Mouse (Mus musculus) heart, adult 2 months (tissue): ENCODE measurements at regions not wholly inside any gene's neighbourhood (a gene's known extent, or its start where the extent isn't known, plus 50 kb on each side); places are given as distances from the start of the nearest gene placed in this dataset.

ENCODE experiments used
- DNase-seq, 2 experiments: peaks; one replicate each; pipeline ENCODE4 v3.0.0; 2021
- H3K27ac ChIP-seq: fragments of 200-600 bp; 2 replicates; pipeline ENCODE4 v1.8.1; 2022
- H3K27me3 ChIP-seq: fragments of 200-500 bp; 2 replicates; pipeline ENCODE4 v1.6.1; 2012; ENCODE audit warnings: mild to moderate bottlenecking, low read length, inconsistent platforms, mixed read lengths; ENCODE audit not compliant: control insufficient read depth, insufficient read depth
- H3K36me3 ChIP-seq: fragments of 200-500 bp; 2 replicates; pipeline ENCODE4 v1.6.1; 2012; ENCODE audit warnings: low read length, inconsistent platforms; ENCODE audit not compliant: control insufficient read depth, insufficient read depth
- H3K4me1 ChIP-seq: fragments of 200-500 bp; 2 replicates; pipeline ENCODE4 v1.6.1; 2011; ENCODE audit warnings: low read length; ENCODE audit not compliant: control insufficient read depth, insufficient read depth
- H3K4me3 ChIP-seq: fragments of 200-600 bp; 2 replicates; pipeline ENCODE4 v1.8.1; 2022
- H3K79me2 ChIP-seq: fragments of 200-500 bp; replicated peaks from 2 replicates; pipeline ENCODE4 v1.6.1; 2012; ENCODE audit warnings: mild to moderate bottlenecking, inconsistent platforms, low read length, moderate library complexity, mixed read lengths; ENCODE audit not compliant: control insufficient read depth, insufficient read depth
- H3K9ac ChIP-seq: fragments of 200-500 bp; 2 replicates; pipeline ENCODE4 v1.6.1; 2012; ENCODE audit warnings: low read depth, mild to moderate bottlenecking, control low read depth, inconsistent platforms, low read length, mixed read lengths
- CTCF ChIP-seq: fragments of 200-600 bp; IDR thresholded peaks from 2 replicates; pipeline ENCODE4 v1.8.1; 2022; ENCODE audit warnings: antibody characterized with exemption, mild to moderate bottlenecking, moderate library complexity
- EP300 ChIP-seq: fragments of 200-500 bp; IDR thresholded peaks from 2 replicates; pipeline ENCODE4 v1.6.1; 2011; ENCODE audit warnings: low read depth, low read length, control low read depth; ENCODE audit not compliant: insufficient read depth
- POLR2A ChIP-seq: fragments of 200-500 bp; IDR thresholded peaks from 2 replicates; pipeline ENCODE4 v1.6.1; 2011; ENCODE audit warnings: mild to moderate bottlenecking, low read depth, low read length, control low read depth; ENCODE audit not compliant: insufficient read depth
- WGBS: fragments of 180-500 bp; shearing (Covaris S2); methylation state at CpG from one replicate; pipeline ENCODE4 v1.1.7; 2018; 5-methylcytosine and 5-hydroxymethylcytosine counted together
- intact Hi-C: fragments of 180-260 bp; cut with DNase I; formaldehyde crosslinking; loops from one replicate; pipeline ENCODE4 v1.15.1; 2025

DNA sequence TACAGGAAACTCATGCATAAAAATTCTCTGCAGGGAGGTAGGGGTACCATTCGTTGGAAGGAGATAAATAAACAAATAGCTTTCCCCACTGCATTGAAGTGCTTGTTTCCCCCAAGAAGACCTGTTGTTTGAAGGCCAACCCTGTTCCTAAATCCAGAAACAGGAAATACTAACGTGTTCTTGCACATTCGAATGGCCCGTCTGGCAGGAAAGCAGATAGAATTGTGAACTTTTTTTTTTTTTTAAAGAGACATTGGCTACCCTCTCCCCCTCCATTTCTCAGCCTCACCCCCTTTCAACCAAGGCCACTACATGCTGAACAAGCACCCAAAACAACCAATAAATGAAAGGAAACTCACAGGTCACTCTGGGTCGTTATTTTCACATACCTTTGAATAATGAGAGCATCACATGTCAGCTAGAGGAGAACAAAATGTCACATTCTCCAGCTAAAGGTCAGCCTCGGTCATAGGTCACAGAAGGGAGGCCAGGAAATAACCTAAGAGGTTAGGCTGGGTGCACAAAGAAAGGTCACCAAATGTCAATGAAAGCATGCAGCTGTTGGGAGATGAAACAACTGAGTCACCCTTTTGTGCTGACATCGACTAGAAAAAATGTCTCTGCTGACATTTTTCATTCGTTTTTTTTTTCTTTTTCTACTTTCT lies 250.8 kb upstream of the Usp25 start:
- Histone ChIP-seq H3K9ac (no peak overlapping the region), H3K79me2 (no peaks in the 10 kb centered on the region), H3K27me3 (no peaks in the 10 kb centered on the region), H3K4me1 (peaks cover 2% of the 10 kb centered on the region), H3K4me3 (no peak overlapping the region), H3K36me3 (no peaks in the 10 kb centered on the region; the same call in 1 of the 2 replicates), H3K27ac (no peak overlapping the region)
- WGBS, result 18% methylated on average over 8 of the region's 8 CpGs
- TF ChIP-seq CTCF, result no peak
- no peak for TF ChIP-seq EP300
- TF ChIP-seq POLR2A, result no peak
- intact Hi-C loops, result loop anchor here (10.0 kb wide), 2 partner anchors 388 to 558 kb away; partner anchors contain the start of gene Nrip1
- peak; percentile 30 to 31 for DNase-seq

DNA sequence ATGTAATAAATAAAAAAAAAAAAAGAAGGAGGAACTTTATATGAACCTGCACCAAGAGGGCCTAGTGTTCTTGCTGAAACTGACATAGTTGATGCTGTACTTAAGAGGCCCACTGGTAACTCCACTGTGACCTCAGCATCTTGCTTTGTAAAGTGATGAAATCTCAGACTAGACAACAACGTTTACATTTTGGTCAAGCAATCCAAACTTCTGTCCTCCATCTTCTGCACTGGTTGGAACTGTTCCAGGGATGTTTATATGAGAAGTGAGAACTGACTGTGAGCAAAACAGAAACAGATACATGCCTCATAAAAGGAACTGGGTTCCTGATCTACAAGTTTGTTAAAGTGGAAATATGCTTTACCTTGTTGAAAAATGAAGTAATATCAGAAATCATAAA lies 251.7 kb upstream of the Usp25 start:
- Histone ChIP-seq H3K4me3 (no peak overlapping the region), H3K9ac (no peak overlapping the region)

DNA sequence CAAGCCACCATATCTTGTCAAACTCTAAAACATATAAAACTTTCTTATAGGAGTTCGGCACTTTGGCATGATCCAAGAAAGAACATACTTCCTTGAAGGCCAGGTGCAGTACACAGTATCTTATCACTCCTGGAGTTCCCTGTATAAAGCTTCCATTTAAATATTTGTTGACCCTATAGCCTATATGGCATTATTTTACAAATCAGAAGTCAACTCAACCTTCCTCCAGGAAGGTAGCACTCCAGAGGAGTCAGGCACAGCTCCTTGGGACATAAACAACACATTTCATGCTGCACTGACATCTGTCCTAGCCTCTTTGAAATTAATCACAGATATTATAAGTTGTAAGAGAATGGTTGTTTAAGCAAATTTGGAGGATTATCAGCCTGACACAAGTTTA lies 252.5 kb upstream of the Usp25 start:
- Histone ChIP-seq H3K4me1 (peaks cover 2% of the 10 kb centered on the region), H3K9ac (no peak overlapping the region), H3K4me3 (no peak overlapping the region), H3K36me3 (no peaks in the 10 kb centered on the region; the same call in 1 of the 2 replicates), H3K79me2 (no peaks in the 10 kb centered on the region), H3K27me3 (no peaks in the 10 kb centered on the region), H3K27ac (no peak overlapping the region)
- no peak for TF ChIP-seq CTCF
- no peak for TF ChIP-seq POLR2A
- no peak for TF ChIP-seq EP300
- 90% methylated on average over 1 of the region's 1 CpGs for WGBS
- no peak for DNase-seq
- intact Hi-C loops, result loop anchor here (10.0 kb wide), 2 partner anchors 386 to 556 kb away; partner anchors contain the start of gene Nrip1

More for the DNA sequence above, 251.7 kb upstream of the Usp25 start:
- intact Hi-C loops, result loop anchor here (10.0 kb wide), 2 partner anchors 387 to 557 kb away; partner anchors contain the start of gene Nrip1
- no peaks in the 10 kb centered on the region for H3K27me3 ChIP-seq
- TF ChIP-seq CTCF (no peak), POLR2A (no peak), EP300 (no peak)
- H3K79me2 ChIP-seq, result no peaks in the 10 kb centered on the region
- no peak overlapping the region for H3K27ac ChIP-seq
- no peaks in the 10 kb centered on the region; the same call in 1 of the 2 replicates for H3K36me3 ChIP-seq
- DNase-seq, result no peak
- H3K4me1 ChIP-seq, result peaks cover 2% of the 10 kb centered on the region
- 39% methylated on average over 1 of the region's 1 CpGs for WGBS

DNA sequence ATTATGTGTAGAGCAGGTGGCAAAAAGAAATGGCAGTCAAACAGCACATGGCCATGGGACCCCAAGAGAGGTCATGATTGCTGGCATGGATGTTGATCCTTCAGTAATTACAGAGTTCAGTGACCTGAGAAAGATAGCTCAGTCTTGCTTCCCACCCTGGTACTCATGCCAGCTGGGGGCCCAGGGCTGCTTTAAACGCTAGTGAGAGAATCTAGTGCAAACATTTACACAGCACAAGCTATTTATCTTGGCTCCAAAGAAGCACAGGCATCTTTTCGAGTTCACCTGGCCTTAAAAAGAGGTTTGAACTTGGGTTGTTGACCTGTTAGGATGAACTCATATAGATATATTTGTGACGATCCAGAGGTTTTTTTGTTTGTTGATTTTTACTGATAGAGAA lies 258.6 kb upstream of the Usp25 start:
- Histone ChIP-seq H3K9ac (no peak overlapping the region), H3K79me2 (no peaks in the 10 kb centered on the region), H3K36me3 (no peaks in the 10 kb centered on the region), H3K4me1 (no peaks in the 10 kb centered on the region), H3K27me3 (no peaks in the 10 kb centered on the region), H3K27ac (no peak overlapping the region), H3K4me3 (no peak overlapping the region)
- TF ChIP-seq CTCF (no peak), POLR2A (no peak), EP300 (no peak)
- 55% methylated on average over 3 of the region's 3 CpGs for WGBS
- intact Hi-C loops, result no loop called here
- no peak for DNase-seq

DNA sequence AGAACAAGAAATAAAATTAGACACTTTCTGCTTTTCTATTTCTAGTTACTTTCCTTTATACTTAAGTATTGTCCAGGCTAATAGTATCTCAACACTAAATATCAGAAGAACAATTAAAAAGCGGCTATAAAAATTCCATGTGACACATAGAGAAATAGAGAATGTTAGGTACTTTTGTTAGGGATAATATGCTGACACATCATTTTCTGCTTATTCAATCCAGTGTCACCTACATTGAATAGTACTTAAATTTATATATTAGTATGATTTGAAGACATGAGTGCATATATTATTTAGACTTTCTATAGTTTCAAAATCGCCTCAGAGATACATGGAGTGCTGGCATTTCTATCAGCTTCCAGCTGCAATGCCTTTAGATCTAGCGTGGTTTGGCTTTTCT lies 267.1 kb upstream of the Usp25 start:
- Histone ChIP-seq H3K4me3 (no peak overlapping the region), H3K36me3 (no peaks in the 10 kb centered on the region), H3K27ac (no peak overlapping the region), H3K4me1 (no peaks in the 10 kb centered on the region), H3K79me2 (no peaks in the 10 kb centered on the region), H3K27me3 (no peaks in the 10 kb centered on the region), H3K9ac (no peak overlapping the region)
- WGBS, result 91% methylated on average over 3 of the region's 3 CpGs
- no peak for TF ChIP-seq POLR2A
- TF ChIP-seq EP300, result no peak
- no peak for TF ChIP-seq CTCF
- intact Hi-C loops, result no loop called here
- no peak for DNase-seq

DNA sequence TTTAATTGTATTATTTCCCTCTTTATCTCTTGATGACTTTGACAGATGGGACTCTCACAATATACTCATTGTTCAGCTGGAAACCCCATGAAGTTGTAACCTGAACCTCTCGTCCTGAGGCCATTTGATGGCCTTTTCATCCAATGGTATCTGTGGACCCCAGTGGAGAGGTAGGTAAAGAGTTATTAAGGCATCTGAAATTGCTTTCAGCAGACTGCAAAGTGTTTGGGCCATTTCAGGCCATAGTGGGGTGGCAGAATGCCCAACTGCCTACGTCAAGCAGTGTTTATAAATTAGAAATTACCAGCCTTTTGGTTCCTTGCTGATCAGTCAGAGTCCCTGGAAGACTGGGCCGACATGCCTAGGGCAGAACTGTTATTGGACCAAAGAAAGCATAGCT lies 272.4 kb upstream of the Usp25 start:
- intact Hi-C loops, result no loop called here
- Histone ChIP-seq H3K36me3 (no peaks in the 10 kb centered on the region), H3K9ac (no peak overlapping the region), H3K4me3 (no peak overlapping the region), H3K79me2 (no peaks in the 10 kb centered on the region), H3K27me3 (no peaks in the 10 kb centered on the region), H3K4me1 (no peaks in the 10 kb centered on the region), H3K27ac (no peak overlapping the region)
- TF ChIP-seq POLR2A (no peak), EP300 (no peak), CTCF (no peak)
- WGBS, result 67% methylated on average over 3 of the region's 3 CpGs
- DNase-seq, result no peak
